31 mouse cellular contexts compared by ENCODE assay signal in the genomic region with DNA sequence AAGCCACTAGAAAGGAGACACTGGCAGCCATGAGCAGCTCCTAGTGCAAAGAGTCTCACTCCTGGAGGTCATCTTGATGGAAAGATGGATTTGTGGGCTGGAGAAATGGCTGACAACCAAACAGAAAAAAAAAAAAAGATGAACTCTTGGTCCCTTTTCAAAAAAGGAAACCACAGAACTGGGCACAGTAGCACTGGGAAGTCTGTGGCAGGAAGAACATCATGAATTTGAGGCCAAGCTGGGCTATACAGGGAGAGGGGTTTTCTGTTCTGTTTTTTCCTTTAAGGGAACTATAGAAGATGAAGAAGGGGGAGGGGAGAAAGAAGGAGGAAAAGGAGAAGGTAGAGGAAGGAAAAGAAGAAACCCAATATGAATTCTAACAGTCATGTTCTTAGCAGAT. TPM values are rescaled to one million over a fixed set of nuclear protein-coding genes. Genes with fewer than 3 reads are reported as not detected.
DNase-seq lines count a peak whose midpoint lies in the region; ATAC-seq and TF ChIP-seq lines count a peak whose summit lies in the region.
"Had no signal": no experiment of that assay in that cellular context is flagged by ENCODE, and none has a peak within 500 bp of the region (broad histone marks: within the 10 kb centered on the region; RNA-seq: fewer than 3 reads in every experiment).

No protein-coding gene starts in this region.

- no peak for ATAC-seq in liver, embryonic 15.5 days (ENCODE audit: insufficient read depth)
- ATAC-seq in liver, embryonic 11.5 days (replicated peaks; ENCODE audit: low FRiP score), result no peak
- peak; percentile 63 to 64 for ATAC-seq in hematopoietic stem cell, adult 5-6 weeks (replicated peaks in 1 of 2; ENCODE audit: insufficient read depth in 1 of 2, low FRiP score in 2 of 2, low TSS enrichment in 1 of 2, low read depth in 1 of 2, poor library complexity in 2 of 2, severe bottlenecking in 2 of 2)
- ATAC-seq in megakaryocyte progenitor cell, adult 5-6 weeks (replicated peaks; ENCODE audit: poor library complexity), result peak; percentile 34
- ATAC-seq: forebrain, embryonic 15.5 days; hindbrain, embryonic 16.5 days; midbrain, embryonic 15.5 days had no signal

- H3K4me1 ChIP-seq in liver, embryonic 15.5 days (replicated peaks), result peaks cover 16% of the 10 kb centered on the region
- H3K4me1 ChIP-seq in liver, embryonic 11.5 days (replicated peaks; ENCODE audit: control insufficient read depth, insufficient read depth, low read length), result peaks cover 9% of the 10 kb centered on the region; the same call in 1 of the 2 replicates
- H3K4me1 ChIP-seq in CH12.LX (ENCODE audit: control insufficient read depth in 1 of 2, insufficient read depth in 2 of 2), result peaks cover 3 to 22% of the 10 kb centered on the region in 2 experiments; a peak in 3 of 4 replicates

- no peaks in the 10 kb centered on the region for H3K79me2 ChIP-seq in CH12.LX (replicated peaks; ENCODE audit: control insufficient read depth, extremely low read depth, insufficient read depth, poor library complexity, severe bottlenecking)

- in situ Hi-C loops in CH12.LX (cut with MboI; ENCODE audit: low pct_ligation_motif_present, low pct_unique_long_range_greater_than_20kb, low sequenced_read_pairs), result no loop called here

- dilution Hi-C loops in CH12.LX (cut with MboI; ENCODE audit: extremely low pct_ligation_motif_present, extremely low pct_unique_long_range_greater_than_20kb, low sequenced_read_pairs), result no loop called here

- TF ChIP-seq CTCF in CH12.LX (conservative IDR thresholded peaks at IDR 0.05 in 1 of 2, IDR thresholded peaks at IDR 0.05 in 1 of 2; ENCODE audit: low read depth in 2 of 2, low read length in 2 of 2), result no peak

- H3K27ac ChIP-seq in liver, embryonic 15.5 days (replicated peaks), result 0 out of 2 replicates have a peak overlapping the region, but pooled peaks have one; percentile 11
- H3K27ac ChIP-seq in liver, embryonic 11.5 days (ENCODE audit: low read depth, low read length), result no peak overlapping the region
- H3K27ac ChIP-seq in CH12.LX (ENCODE audit: insufficient read depth, low read depth), result no peak overlapping the region
- H3K27ac ChIP-seq: embryonic facial prominence, embryonic 13.5 days; forebrain, embryonic 10.5 days; forebrain, embryonic 15.5 days; gastrocnemius, adult 2 months; layer of hippocampus, adult 2 months; midbrain, embryonic 15.5 days; stomach, embryonic 15.5 days had no signal

- TF ChIP-seq EP300 in CH12.LX (IDR thresholded peaks at IDR 0.05; ENCODE audit: low read length), result no peak

- TF ChIP-seq POLR2A in CH12.LX (IDR thresholded peaks at IDR 0.05; ENCODE audit: low read depth, low read length), result no peak

- no peaks in the 10 kb centered on the region for H3K9me3 ChIP-seq in liver, embryonic 15.5 days (replicated peaks)
- no peaks in the 10 kb centered on the region for H3K9me3 ChIP-seq in liver, embryonic 11.5 days (ENCODE audit: control insufficient read depth, low read length)
- peaks cover 4% of the 10 kb centered on the region for H3K9me3 ChIP-seq in CH12.LX (replicated peaks; ENCODE audit: low read length)
- H3K9me3 ChIP-seq: embryonic facial prominence, embryonic 13.5 days; forebrain, embryonic 15.5 days; midbrain, embryonic 15.5 days; stomach, embryonic 15.5 days had no signal

- no peaks in the 10 kb centered on the region for H3K27me3 ChIP-seq in liver, embryonic 15.5 days
- H3K27me3 ChIP-seq in liver, embryonic 11.5 days (replicated peaks; ENCODE audit: control insufficient read depth, insufficient read depth, low read length), result peaks cover 15% of the 10 kb centered on the region
- peaks cover 8% of the 10 kb centered on the region for H3K27me3 ChIP-seq in CH12.LX (replicated peaks)

- no peak overlapping the region for H3K4me3 ChIP-seq in liver, embryonic 15.5 days (replicated peaks)
- no peak overlapping the region for H3K4me3 ChIP-seq in liver, embryonic 11.5 days (ENCODE audit: low read depth, low read length)
- no peak overlapping the region for H3K4me3 ChIP-seq in CH12.LX (replicated peaks in 1 of 3; ENCODE audit: low read depth in 2 of 3, low read length in 2 of 3, poor library complexity in 1 of 3)
- H3K4me3 ChIP-seq: embryonic facial prominence, embryonic 13.5 days; forebrain, embryonic 10.5 days; forebrain, embryonic 15.5 days; gastrocnemius, adult 2 months; layer of hippocampus, adult 2 months; midbrain, embryonic 15.5 days; stomach, embryonic 15.5 days had no signal

- H3K36me3 ChIP-seq in liver, embryonic 15.5 days (replicated peaks), result no peaks in the 10 kb centered on the region
- H3K36me3 ChIP-seq in liver, embryonic 11.5 days (ENCODE audit: control insufficient read depth, insufficient read depth, low read length), result no peaks in the 10 kb centered on the region
- H3K36me3 ChIP-seq in CH12.LX (replicated peaks in 1 of 2; ENCODE audit: control insufficient read depth in 1 of 2, insufficient read depth in 1 of 2, low read length in 1 of 2), result no peaks in the 10 kb centered on the region
- H3K36me3 ChIP-seq: embryonic facial prominence, embryonic 13.5 days; forebrain, embryonic 10.5 days; forebrain, embryonic 15.5 days; midbrain, embryonic 15.5 days; stomach, embryonic 15.5 days had no signal

- no peak overlapping the region for H3K4me2 ChIP-seq in liver, embryonic 15.5 days
- no peak overlapping the region for H3K4me2 ChIP-seq in liver, embryonic 11.5 days
- H3K4me2 ChIP-seq in CH12.LX (ENCODE audit: insufficient read depth, low read depth, poor library complexity, severe bottlenecking), result no peak overlapping the region
- H3K4me2 ChIP-seq: embryonic facial prominence, embryonic 13.5 days; forebrain, embryonic 15.5 days; midbrain, embryonic 15.5 days; stomach, embryonic 15.5 days had no signal

- TF ChIP-seq RAD21 in CH12.LX (IDR thresholded peaks at IDR 0.05; ENCODE audit: low read depth, low read length), result no peak

- H3K9ac ChIP-seq in liver, embryonic 15.5 days, result no peak overlapping the region
- no peak overlapping the region for H3K9ac ChIP-seq in liver, embryonic 11.5 days (ENCODE audit: low read depth, low read length)
- H3K9ac ChIP-seq in CH12.LX (ENCODE audit: insufficient read depth, low read depth), result no peak overlapping the region
- H3K9ac ChIP-seq: embryonic facial prominence, embryonic 13.5 days; forebrain, embryonic 15.5 days; midbrain, embryonic 15.5 days; stomach, embryonic 15.5 days had no signal

- no peak for DNase-seq in liver, embryonic 11.5 days (ENCODE audit: low spot score)
- DNase-seq in CH12.LX (ENCODE audit: extremely low read depth), result no peak
- DNase-seq in spleen, adult 18-20 months, result no peak
- DNase-seq in thymus, postnatal 36 days, result no peak
- DNase-seq in c-Kit-positive CD71-positive TER-119-positive erythroid progenitor cells, embryonic 14.5 days (ENCODE audit: low spot score), result no peak
- DNase-seq: adrenal gland, adult 8-10 months; B cell, adult 2 months; cerebellum, adult 11 months; cerebellum, adult 9-10 months; cerebellum, postnatal 36 days; embryo, embryonic 11 days; gastrocnemius, adult 2 months; gastrocnemius, postnatal 36 days; heart, postnatal 14 days; kidney, adult 18-20 months; kidney, postnatal 36 days; left cerebral cortex, postnatal 4 days; lung, adult 2 months; lung, postnatal 14 days; thymus, postnatal 14 days had no signal

TF ChIP-seq in CH12.LX, 34 proteins besides CTCF, POLR2A, EP300 and RAD21:
- TF ChIP-seq TBP (conservative IDR thresholded peaks at IDR 0.05; ENCODE audit: low read depth, low read length) (no peak), MYC (IDR thresholded peaks at IDR 0.05; ENCODE audit: low read depth, low read length) (no peak), ZNF384 (IDR thresholded peaks at IDR 0.05; ENCODE audit: low read depth, low read length) (peak; percentile 56; the same call in 1 of the 2 replicates), RCOR1 (conservative IDR thresholded peaks at IDR 0.05; ENCODE audit: low read depth, low read length) (no peak), PAX5 (IDR thresholded peaks at IDR 0.05; ENCODE audit: low read length) (no peak), NRF1 (IDR thresholded peaks at IDR 0.05; ENCODE audit: low read depth, low read length) (no peak), MAFK (IDR thresholded peaks at IDR 0.05; ENCODE audit: insufficient replicate concordance, low read length) (no peak)

RNA-seq across cellular contexts. Expression of gene Tifa, which starts 2.6 kb away (rescaled TPM):
- 14.9 and 15.3 TPM in 2 replicates for polyA plus RNA-seq in liver, embryonic 15.5 days (2015; fragmentation: Nextera tagmentation; extraction: Ambion mirVana)
- polyA plus RNA-seq in liver, embryonic 11.5 days (2014; fragmentation: Nextera tagmentation; extraction: Ambion mirVana), result 13.4 and 14.3 TPM in 2 replicates
- total RNA-seq in CH12.LX (2012; rRNA removed), result 1.4 and 1.7 TPM in 2 replicates
- 2.8 and 3.1 TPM in 2 replicates for total RNA-seq in CH12.LX (2014; rRNA removed)
- polyA plus RNA-seq in CH12.LX (2012; ENCODE audit: insufficient read length, low read depth), result 2.3 and 3.2 TPM in 2 replicates
- total RNA-seq in hematopoietic stem cell, adult 5-6 weeks (2017), result 33.6 and 34.1 TPM in 2 replicates
- total RNA-seq in megakaryocyte progenitor cell, adult 5-6 weeks (2015), result 56.4 and 60.7 TPM in 2 replicates
- total RNA-seq in megakaryocyte progenitor cell, adult 5-6 weeks (2017), result 53.6 and 57.0 TPM in 2 replicates
- total RNA-seq: ES-E14 had no signal

RNA-seq across cellular contexts. Expression of gene Alpk1, which starts 6.7 kb away (rescaled TPM):
- polyA plus RNA-seq in liver, embryonic 15.5 days (2015; fragmentation: Nextera tagmentation; extraction: Ambion mirVana), result 0.59 and 0.62 TPM in 2 replicates
- polyA plus RNA-seq in liver, embryonic 11.5 days (2014; fragmentation: Nextera tagmentation; extraction: Ambion mirVana), result 0.92 and 1.1 TPM in 2 replicates
- 1.3 and 1.8 TPM in 2 replicates for total RNA-seq in CH12.LX (2012; rRNA removed)
- total RNA-seq in CH12.LX (2014; rRNA removed), result 1.4 TPM in 2 replicates
- polyA plus RNA-seq in CH12.LX (2012; ENCODE audit: insufficient read length, low read depth), result 1.5 and 1.6 TPM in 2 replicates
- total RNA-seq in hematopoietic stem cell, adult 5-6 weeks (2017), result 9.4 and 11.0 TPM in 2 replicates
- 7.1 and 10.3 TPM in 2 replicates for total RNA-seq in megakaryocyte progenitor cell, adult 5-6 weeks (2015)
- total RNA-seq in megakaryocyte progenitor cell, adult 5-6 weeks (2017), result 13.6 and 19.1 TPM in 2 replicates

RNA-seq across cellular contexts. Expression of gene Ap1ar, which starts 50.3 kb away (rescaled TPM):
- 19.1 and 19.2 TPM in 2 replicates for polyA plus RNA-seq in liver, embryonic 15.5 days (2015; fragmentation: Nextera tagmentation; extraction: Ambion mirVana)
- polyA plus RNA-seq in liver, embryonic 11.5 days (2014; fragmentation: Nextera tagmentation; extraction: Ambion mirVana), result 55.7 and 55.8 TPM in 2 replicates
- total RNA-seq in CH12.LX (2012; rRNA removed) (45.7 and 45.8 TPM in 2 replicates), CH12.LX (2014; rRNA removed) (51.2 and 55.4 TPM in 2 replicates)
- 62.6 and 64.4 TPM in 2 replicates for polyA plus RNA-seq in CH12.LX (2012; ENCODE audit: insufficient read length, low read depth)
- 57.0 and 85.6 TPM in 2 replicates for total RNA-seq in hematopoietic stem cell, adult 5-6 weeks (2017)
- 60.0 and 69.6 TPM in 2 replicates for total RNA-seq in megakaryocyte progenitor cell, adult 5-6 weeks (2015)
- total RNA-seq in megakaryocyte progenitor cell, adult 5-6 weeks (2017), result 56.3 and 71.7 TPM in 2 replicates

Comparison
In these comparisons a context has a peak if more than half of its experiments do, and no peak if none do; other contexts are left out.
1. ATAC-seq: peak in hematopoietic stem cell, adult 5-6 weeks (2 of 2) and megakaryocyte progenitor cell, adult 5-6 weeks (single experiment); none in liver, embryonic 15.5 days (single experiment) and liver, embryonic 11.5 days (single experiment).